Mouse (Mus musculus) cerebellum, adult 8-10 months (tissue): ENCODE data around the gene Grk3.

Experiments
- DNase-seq: peaks from one replicate; pipeline ENCODE4 v3.0.0; 2022

The Grk3 gene

DNA sequence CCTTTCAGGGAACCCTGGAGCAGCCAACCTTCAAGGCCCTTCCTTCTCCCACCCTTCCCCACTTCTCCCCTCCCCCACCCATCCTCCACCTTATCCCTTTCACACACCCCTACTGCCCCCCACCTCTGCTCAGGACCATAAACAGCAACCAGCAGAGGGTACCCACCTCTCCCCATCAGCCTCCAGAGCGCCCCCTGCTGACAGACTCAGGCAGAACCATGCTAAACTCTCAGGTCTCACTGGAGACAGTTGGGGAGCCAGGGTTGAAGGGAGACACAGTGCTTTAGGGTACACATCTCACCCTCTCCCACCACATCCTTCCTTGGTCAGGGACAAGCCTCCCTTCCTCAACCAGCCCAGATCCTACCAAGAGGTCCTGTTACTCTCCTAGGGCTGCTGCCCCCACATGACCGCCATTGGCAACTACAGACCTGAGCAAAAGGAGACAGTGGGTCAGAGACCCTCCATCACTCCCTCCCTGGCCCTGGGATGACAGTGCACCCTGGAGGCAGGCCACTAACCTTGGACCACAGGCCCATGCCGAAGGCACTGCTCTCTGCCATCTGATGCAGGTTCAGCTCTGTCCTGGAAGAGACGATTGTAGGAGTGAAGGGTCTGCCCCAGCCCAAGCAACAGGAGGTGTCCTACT lies 150.7 kb downstream of the Grk3 start:
- DNase-seq = peak; percentile 52
